Mouse (Mus musculus) retina, embryonic 14.5 days (tissue): Measurements from ENCODE around the gene Gm5941.
"Not testable (repeated sequence)": the region's sequence is repeated elsewhere in the genome, so short reads cannot be mapped to it uniquely, and the experiment has no call there.

Source experiments
- DNase-seq: peaks from one replicate; pipeline ENCODE4 v3.0.0-alpha.2; 2015; ENCODE audit warnings: low spot score

Gm5941 gene

GRCm38 (mm10) chrX:92489649-92490048, at the start of gene Gm5941:
Gene Gm5941 (plus strand): TSS chrX:92489949.
- DNase-seq = not testable (repeated sequence)

- peak; percentile 11 for DNase-seq
Measured at GRCm38 (mm10) chrX:92460496-92460895, 29.3 kb upstream of the Gm5941 start.

- DNase-seq = no peak
Measured at GRCm38 (mm10) chrX:92464773-92465172, 25.0 kb upstream of the Gm5941 start.

GRCm38 (mm10) chrX:92498254-92498653, 8.5 kb downstream of the Gm5941 start:
- DNase-seq = no peak

- DNase-seq = no peak
Measured at GRCm38 (mm10) chrX:92527826-92528225, 38.1 kb downstream of the Gm5941 start.
